Mouse (Mus musculus) spleen, adult 12 weeks (tissue): ENCODE results near the gene Klri2.
"Not testable (repeated sequence)": the region's sequence is repeated elsewhere in the genome, so short reads cannot be mapped to it uniquely, and the experiment has no call there.

Experiments
- DNase-seq: peaks from one replicate; pipeline ENCODE4 v3.0.0; 2022; ENCODE audit warnings: low spot score

Gene Klri2

GRCm38 (mm10) chr6:129740069-129740721 is at the start of gene Klri2:
Gene Klri2 (minus strand): TSS chr6:129740484.
- DNase-seq = no peak

- not testable (repeated sequence) for DNase-seq
These were observed 43.9 kb upstream of the Klri2 start, which contains the start of gene Gm156 for GRCm38 (mm10) chr6:129784170-129784569. Gene Gm156 (minus strand): TSS chr6:129784270.

- DNase-seq = no peak
These were observed 7.4 kb upstream of the Klri2 start for GRCm38 (mm10) chr6:129747654-129748032.

GRCm38 (mm10) chr6:129747016-129747653 is 6.9 kb upstream of the Klri2 start:
- DNase-seq = no peak

GRCm38 (mm10) chr6:129746151-129746550 is 5.9 kb upstream of the Klri2 start:
- no peak for DNase-seq

- DNase-seq = no peak
These were observed 3.9 kb downstream of the Klri2 start for GRCm38 (mm10) chr6:129736414-129736813.

GRCm38 (mm10) chr6:129727237-129727636 is 13.0 kb downstream of the Klri2 start:
- DNase-seq = no peak

- DNase-seq = no peak
These were observed 18.9 kb downstream of the Klri2 start for GRCm38 (mm10) chr6:129721390-129721789.

- DNase-seq = no peak
These were observed 19.8 kb downstream of the Klri2 start for GRCm38 (mm10) chr6:129720487-129720886.

- DNase-seq = no peak
These were observed 23.3 kb downstream of the Klri2 start, which contains the start of gene Klri1 for GRCm38 (mm10) chr6:129717032-129717431. Gene Klri1 (minus strand): TSS chr6:129717132.

GRCm38 (mm10) chr6:129713566-129713965 is 26.7 kb downstream of the Klri2 start:
- DNase-seq = no peak

- not testable (repeated sequence) for DNase-seq
These were observed 48.8 kb downstream of the Klri2 start for GRCm38 (mm10) chr6:129691436-129691835.

- no peak for DNase-seq
These were observed 59.9 kb downstream of the Klri2 start for GRCm38 (mm10) chr6:129680379-129680778.
